Mouse (Mus musculus) forebrain, embryonic 12.5 days (tissue): Measurements from ENCODE around the gene Srgap2. TPM values are rescaled to one million over a fixed set of nuclear protein-coding genes. Genes with fewer than 3 reads are reported as not detected.

Experiments used
- ATAC-seq: fragments of 200-750 bp; cut with Nextera tagmentation; 2 replicates; pipeline ENCODE4 v1.8.0; 2017; ENCODE audit warnings: moderate TSS enrichment; ENCODE audit not compliant: low FRiP score
- H3K27ac ChIP-seq: fragments of 300-500 bp; sonication (generic); 2 replicates; pipeline ENCODE4 v1.5.1; 2016; ENCODE audit warnings: mild to moderate bottlenecking
- H3K27me3 ChIP-seq: fragments of 300-500 bp; sonication (generic); 2 replicates; pipeline ENCODE4 v1.6.1; 2016; ENCODE audit warnings: mild to moderate bottlenecking
- H3K36me3 ChIP-seq: fragments of 300-500 bp; sonication (generic); replicated peaks from 2 replicates; pipeline ENCODE4 v1.6.1; 2016; ENCODE audit warnings: mild to moderate bottlenecking
- H3K4me1 ChIP-seq: fragments of 300-500 bp; sonication (generic); 2 replicates; pipeline ENCODE4 v1.6.1; 2016
- H3K4me2 ChIP-seq: fragments of 300-500 bp; sonication (generic); 2 replicates; pipeline ENCODE4 v1.6.1; 2016; ENCODE audit warnings: mild to moderate bottlenecking, moderate library complexity
- H3K4me3 ChIP-seq: fragments of 300-500 bp; sonication (generic); replicated peaks from 2 replicates; pipeline ENCODE4 v1.5.1; 2016; ENCODE audit warnings: mild to moderate bottlenecking
- H3K9ac ChIP-seq: fragments of 300-500 bp; sonication (generic); 2 replicates; pipeline ENCODE4 v1.6.1; 2016; ENCODE audit warnings: mild to moderate bottlenecking
- H3K9me3 ChIP-seq: fragments of 300-500 bp; sonication (generic); 2 replicates; pipeline ENCODE4 v1.6.1; 2016
- WGBS: fragments of 180-500 bp; shearing (Covaris S2); methylation state at CpG from one replicate; pipeline ENCODE4 v1.1.7; 2016; 5-methylcytosine and 5-hydroxymethylcytosine counted together
- microRNA-seq: library from miRNA; unstranded; fragments of <30 nt; microRNA quantifications from one replicate; pipeline ENCODE4, GENCODE M21; 2017
- polyA plus RNA-seq: library from polyadenylated mRNA; unstranded; fragments of >200 nt; fragmentation: Nextera tagmentation; extraction: Ambion mirVana; gene quantifications from 2 replicates; pipeline ENCODE4 v1.2.1, GENCODE M21; 2016

Srgap2 gene
- polyA plus RNA-seq, 1 experiment from 2014 or later = 17.1 TPM

DNA sequence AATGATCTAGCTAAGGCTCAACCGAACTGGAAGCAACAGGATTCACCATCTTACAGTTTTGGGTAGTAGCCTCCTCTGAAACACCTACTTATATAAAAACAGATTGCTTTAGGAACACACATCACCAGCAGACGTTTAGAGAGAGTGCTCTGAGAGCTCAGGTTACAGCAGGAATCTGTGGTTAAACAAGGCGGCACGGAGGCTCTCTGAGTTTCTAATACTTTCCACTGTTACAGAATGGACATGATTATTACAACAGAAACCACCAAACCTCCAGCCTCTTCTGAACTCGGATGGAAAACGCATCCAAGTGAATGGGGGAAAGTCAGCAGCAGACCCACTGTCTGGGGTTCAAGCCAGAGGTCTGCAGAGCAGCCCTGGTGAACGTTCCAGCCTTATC, 291.1 kb downstream of the Srgap2 start:
- Histone ChIP-seq H3K27ac (no peak overlapping the region), H3K36me3 (no peaks in the 10 kb centered on the region), H3K27me3 (peaks cover under 1% of the 10 kb centered on the region), H3K9ac (no peak overlapping the region), H3K4me1 (0 out of 2 replicates have a peak, but pooled peaks cover 8% of the 10 kb centered on the region), H3K4me2 (no peak overlapping the region), H3K4me3 (no peak overlapping the region), H3K9me3 (no peaks in the 10 kb centered on the region)
- no peak for ATAC-seq
- 78% methylated on average over 7 of the region's 7 CpGs for WGBS

Small RNA genes within 50 kb of the gene (microRNA-seq; reads per million reads assigned to microRNA genes)
- gene Gm24273 = not detected

Other genes starting within 250 kb of the Srgap2 start
- 0.72 and 0.88 TPM in 2 replicates for gene Ikbke, start 247.7 kb downstream of the Srgap2 start, polyA plus RNA-seq
- 5.3 and 5.5 TPM in 2 replicates for gene Fam72a, start 551 bp upstream of the Srgap2 start, polyA plus RNA-seq
- gene Avpr1b, start 71.9 kb upstream of the Srgap2 start, polyA plus RNA-seq = not detected in 2 replicates
- not detected in 2 replicates for gene Ctse, start 111.0 kb upstream of the Srgap2 start, polyA plus RNA-seq
- 0.19 and 0.43 TPM in 2 replicates for gene Rab7b, start 161.3 kb upstream of the Srgap2 start, polyA plus RNA-seq
- not detected in 2 replicates for gene Slc26a9, start 216.7 kb upstream of the Srgap2 start, polyA plus RNA-seq